Mouse (Mus musculus) left cerebral cortex, adult 9 months (tissue): ENCODE data around the gene Wdr70.
A peak's percentile ranks its signal among the peaks of the same experiment; 100 is the strongest.

Experiments
- DNase-seq, 2 experiments: peaks; one replicate each; pipeline ENCODE4 v3.0.0; 2022; ENCODE audit warnings: low spot score in 2 of 2

Wdr70 gene

DNA sequence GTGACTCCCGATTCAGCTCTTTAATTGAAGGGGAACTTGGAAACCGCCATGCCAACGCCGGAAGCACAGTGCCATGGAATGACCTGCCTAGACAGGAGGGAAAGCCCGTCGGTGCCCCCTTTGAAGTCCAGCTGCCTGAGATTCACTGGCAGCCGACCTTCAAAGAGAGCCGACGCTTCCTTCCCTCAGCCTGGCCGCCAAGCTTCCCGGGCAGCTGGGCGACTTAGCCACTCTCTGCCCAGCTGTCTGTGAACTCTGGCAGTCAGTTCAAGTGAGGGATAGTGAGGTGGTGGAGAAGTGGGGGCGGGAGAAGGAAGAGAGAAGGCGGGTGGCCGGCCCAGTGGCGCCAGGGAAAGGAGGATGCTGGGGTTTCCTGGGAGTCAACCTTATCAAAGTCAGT is 164.9 kb downstream of the Wdr70 start:
- DNase-seq: no peak

DNA sequence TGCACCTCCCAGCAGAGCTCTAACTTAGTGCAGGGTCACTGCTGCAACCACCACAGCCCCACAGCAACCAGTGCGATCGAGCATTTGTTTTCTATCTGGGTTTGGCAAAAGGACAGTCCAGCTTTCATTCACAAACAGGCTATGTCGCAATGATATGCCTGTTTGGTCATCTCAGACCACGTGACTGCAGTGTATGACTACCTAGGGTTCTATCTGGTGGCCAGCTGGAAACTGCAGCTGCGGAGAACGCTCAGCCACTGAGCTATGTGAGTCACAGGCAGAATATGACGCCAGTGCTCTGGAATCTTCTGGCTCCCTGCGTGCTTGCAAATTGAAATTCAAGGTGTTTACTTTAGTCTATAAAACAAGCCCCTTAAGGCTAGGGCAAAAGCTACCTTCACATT is 167.4 kb downstream of the Wdr70 start:
- peak in 1 of 2 experiments; percentile 60 for DNase-seq

DNA sequence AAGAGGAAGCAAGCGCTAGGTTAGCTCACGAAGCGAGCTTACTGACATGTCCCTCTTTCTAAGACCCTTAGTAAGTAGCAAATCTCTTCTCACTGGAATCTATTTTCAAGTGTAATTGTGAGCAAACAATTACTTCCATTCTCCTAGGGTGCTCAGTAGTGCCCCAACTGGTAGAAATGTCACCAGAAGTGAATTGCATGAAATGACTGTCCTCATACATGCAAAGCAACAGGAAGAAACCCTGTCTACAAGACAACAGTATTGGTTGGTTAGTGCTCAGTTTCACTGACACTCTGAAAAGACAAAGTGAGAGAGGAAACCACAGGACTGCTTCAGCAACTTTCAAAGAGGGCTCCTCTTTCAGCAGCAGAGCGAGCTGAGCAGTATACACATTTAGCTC is 173.6 kb downstream of the Wdr70 start:
- no peak for DNase-seq

DNA sequence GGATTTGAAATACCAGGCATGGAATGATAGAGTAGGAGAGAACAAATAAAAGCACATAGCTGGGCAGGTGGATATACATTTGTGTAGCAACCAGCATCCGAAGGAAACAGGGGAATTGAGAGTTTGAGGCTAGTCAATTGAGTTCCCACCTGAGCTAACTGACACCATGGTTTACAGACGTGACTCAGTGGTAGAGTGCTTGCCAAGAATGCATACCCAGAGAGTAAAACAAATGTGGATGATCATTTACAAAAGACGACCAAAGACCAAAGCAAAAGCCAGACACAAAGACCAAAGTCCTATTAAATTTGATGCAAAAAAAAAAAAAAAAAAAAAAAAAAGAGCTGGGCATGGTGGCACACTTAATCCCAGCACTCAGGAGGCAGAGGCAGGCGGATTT is 175.7 kb downstream of the Wdr70 start:
- DNase-seq: no peak

DNA sequence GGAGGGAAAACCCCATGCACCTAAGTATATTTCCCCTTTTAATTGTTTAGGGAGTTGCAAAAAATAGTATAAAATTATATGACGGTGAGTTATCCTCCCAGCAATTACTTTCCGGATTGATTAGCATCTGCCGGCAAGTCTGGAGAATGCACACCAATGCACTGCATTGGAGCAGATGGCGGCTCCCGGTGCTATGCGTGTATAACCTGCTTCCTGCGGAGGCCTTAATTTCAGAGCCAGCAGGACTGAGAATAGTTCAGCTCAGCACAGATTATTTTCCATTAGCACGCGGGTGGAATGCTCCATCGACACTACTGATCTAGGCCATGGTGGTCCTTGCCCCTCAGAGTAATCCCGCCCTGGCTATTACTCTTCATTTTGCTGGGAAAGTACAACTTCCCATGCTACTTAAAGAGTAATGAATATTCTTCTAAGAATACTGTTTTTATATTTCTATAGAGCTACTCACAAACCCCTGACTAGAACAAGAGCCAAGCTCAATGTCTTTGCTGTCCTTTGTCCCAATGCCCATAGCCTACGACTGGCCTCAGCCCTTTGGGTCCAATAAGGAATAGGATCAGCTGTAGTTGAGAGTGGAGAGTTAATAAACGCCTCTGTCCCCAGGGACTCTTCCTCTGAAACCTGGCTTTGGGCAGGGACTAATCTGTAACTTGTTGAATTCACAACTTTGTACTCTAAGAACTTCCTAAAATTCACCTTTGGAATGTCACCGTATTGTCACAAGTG is 176.5 kb downstream of the Wdr70 start:
- no peak for DNase-seq

DNA sequence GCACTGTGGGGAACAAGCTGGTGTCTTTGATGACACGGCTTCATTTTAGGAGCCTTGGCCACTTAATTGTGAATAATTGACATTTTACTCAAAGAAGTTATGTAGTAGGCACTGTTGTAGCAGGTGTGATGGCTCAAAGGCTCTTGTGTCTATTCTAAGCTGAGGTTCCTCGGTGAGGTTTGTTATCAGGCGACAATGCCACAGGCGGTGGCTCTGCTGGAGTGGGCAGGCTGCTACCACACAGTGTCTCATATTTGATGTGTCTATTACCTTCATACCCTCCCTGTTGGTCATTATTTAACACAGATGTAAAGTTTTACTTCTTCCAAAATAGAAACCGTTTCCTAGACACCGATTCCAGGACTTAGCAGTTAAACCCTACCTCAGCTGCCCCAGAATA is 177.9 kb downstream of the Wdr70 start:
- DNase-seq: no peak

DNA sequence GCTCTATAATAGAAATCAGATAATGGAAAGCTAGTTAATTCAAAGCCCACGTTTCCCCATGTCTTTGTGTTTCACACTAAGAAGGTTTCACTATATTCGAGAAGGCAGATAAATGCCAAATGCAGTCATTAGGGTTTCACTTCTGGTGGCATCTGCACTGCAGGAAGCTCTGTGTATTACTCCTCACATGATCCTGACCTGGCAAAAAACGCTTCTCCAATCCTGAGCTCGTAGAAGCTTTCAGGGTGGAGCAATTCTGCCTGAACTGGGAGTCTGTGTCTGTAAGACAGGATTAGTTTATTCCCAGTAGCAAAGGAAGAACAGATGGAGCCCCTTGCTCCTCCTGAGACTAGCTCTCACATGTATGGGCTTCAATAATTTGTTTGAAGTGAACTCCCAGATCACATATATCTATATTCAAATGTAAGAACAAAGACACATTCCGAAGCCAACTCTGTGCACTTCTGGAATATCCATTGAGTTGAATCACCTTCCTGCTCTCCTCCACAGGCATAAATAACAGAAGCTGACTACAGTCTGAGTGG is 192.4 kb downstream of the Wdr70 start:
- no peak for DNase-seq

DNA sequence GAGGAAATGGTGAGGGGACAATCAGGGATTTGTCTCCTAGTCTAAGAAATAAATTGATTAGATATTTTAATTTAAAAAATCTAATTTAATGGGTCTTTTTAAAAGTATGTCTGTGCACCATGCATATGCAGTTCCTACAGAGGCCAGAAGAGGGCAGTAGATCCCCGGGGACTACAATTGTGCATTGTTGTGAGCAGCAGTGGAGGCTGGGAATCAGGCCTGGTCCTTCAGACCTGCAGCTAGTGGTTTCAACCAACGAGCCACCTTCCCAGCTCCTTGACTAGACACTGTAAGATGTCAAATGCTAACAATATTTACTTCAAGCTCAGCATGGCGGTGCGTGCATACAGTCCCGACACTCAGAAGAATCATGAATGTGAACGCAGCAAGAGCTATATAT is 199.7 kb downstream of the Wdr70 start:
- no peak for DNase-seq

DNA sequence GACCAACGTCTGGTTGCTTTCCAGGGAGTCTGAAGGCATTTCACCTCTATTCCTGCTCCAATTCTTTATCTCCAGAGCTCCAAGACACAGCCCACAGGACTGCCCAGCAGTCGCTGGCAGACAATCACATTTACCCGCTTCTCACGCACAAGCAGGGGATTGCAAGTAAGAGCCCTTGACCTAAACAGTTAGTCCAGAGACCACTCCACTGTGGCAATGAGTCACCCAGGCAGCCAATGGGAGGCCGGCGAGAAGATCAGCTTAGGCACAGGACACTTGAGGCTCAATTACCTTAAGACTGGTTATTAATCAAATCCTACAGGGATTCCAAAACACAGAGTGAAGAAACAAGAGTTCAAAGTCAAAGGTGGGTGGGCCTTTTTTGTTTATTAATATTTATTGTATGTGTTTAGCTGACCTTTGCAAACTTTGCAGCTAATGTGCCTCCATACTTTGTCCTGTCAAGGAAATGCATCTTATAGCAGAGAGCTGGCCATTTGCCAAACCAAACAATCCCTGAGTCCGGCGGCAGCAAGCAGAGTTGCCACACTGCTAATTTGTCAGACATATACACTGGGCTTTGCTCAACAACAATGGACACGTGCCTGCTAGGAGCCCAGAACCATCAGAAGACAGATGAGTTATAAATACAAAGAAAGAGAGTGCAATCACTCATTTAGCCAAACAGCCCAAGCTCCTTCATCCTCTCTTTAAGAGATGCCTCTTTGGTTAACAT is 207.3 kb downstream of the Wdr70 start:
- no peak for DNase-seq

DNA sequence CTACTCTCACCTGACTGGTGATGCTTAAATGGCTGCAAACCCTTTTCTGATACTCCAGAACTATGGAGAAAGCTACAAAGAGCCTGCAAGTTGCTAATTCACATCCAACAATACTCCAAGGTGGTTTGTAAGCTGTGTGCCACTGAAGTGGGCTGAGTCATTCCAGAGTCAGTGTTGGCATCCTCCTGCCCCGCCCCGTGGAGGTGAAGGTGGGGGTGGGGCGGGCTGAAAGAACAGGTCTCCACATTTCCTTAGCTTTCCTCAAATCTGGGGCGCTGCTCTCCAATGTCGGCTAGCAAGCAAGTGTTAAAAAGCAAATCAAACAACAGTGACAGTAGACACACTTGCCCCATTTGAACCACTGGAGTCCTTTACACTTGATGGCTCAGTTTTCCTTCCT is 208.7 kb downstream of the Wdr70 start:
- DNase-seq: no peak

DNA sequence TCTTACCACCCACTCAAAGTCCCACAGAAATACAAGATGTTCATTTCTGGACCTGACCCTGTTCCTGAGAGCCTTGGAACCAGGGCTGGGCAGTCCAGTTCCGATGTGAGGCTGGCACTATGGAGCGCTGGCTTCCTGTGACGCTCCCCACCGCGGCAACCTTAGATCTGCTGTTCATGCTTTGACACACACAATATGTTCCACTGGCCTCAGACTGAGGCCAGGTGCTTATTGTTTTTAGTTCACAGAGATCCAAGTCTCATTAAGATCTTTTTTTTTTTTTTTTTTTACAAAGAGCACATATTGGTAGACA is 209.7 kb downstream of the Wdr70 start:
- DNase-seq: no peak

DNA sequence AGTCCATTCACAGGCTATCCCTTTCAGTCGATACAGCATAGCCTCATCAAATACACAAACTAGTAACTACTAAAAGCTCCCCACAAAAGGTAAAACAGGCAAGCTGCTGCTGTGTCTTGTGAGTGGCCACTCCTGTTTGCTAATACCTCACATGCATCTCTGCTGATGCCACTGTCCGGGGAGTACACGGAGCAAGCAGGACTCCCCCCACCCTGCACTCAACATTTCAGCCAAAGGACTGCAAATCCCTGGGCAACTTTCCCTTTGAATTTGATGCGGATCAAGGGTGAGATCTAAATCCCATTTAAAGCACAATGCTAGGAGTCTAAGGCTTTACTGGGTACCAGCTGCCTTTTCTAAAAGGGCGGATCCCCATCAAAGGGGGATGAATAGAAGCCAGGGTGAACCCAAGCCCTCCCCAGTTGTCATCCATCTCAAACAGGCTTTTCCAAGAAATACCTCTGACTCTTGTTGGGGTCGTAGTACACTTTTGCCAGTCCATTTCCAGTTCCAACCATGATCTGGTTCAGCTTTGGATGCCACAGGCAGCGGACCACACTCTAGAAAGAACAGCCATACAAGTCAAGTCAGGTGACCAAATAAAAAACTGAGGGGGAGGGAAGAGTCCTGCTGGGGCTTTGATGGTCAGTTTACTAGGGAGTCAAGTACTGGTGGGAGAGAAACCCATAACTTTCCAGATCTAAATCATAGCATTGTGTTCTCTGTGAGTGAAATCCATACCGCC is 210.2 kb downstream of the Wdr70 start:
- no peak for DNase-seq

DNA sequence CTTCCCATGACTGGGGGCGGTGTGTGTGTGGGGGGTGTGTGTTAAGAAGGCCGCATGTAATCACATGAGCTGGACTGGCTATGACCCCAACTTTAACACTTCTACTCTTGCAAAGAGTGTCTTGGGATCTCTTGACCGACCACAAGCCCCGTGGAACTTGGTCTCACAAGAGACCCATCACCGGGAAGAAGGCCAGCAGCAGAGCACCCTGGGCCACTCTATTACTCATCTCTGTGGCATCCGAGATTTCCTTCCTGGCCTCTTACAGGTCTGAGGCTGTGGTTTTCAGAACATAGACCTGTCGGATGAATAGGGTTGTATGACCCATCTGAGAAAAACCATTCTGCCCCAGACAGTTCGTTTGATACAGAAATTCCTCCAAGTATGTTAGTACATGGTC is 212.4 kb downstream of the Wdr70 start:
- no peak for DNase-seq

DNA sequence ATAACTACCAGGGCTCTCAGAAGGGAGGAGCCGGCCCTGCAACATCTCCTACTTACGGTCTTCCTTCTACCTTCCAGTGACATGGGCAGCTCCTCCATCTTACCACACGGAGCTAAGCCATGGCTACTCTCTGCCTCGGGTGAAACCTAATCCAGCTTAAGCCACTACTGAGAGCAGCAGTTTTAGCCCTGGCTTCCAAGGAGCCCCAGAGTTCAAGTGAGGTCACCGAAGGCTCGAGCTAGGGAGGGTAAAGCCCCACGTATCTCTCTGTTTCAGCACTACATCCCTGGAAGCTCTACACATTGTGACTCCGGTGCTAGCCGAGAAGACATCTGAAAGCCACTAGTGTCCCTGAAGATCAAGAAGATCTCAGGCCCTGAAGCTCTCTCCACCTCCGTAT is 213.9 kb downstream of the Wdr70 start:
- no peak for DNase-seq

DNA sequence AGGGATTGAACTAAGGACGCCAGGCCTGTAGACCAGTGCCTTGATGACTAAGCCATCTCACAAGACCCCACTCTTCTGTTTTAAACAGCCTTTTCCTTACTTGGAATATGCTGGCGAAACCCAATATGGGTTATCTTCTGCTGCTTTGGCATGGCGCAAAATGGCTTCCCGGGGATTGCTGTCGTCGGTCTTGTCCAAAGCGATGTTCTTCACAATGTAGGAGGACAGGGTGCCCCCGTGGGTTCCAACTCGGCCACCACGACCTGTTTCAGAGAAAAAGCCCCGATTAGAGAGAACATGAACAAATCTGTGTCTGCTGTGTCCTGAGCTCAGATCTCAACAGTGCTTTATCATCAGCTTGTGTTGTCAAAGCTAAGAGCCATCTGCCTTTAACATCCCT is 214.8 kb downstream of the Wdr70 start:
- no peak for DNase-seq

DNA sequence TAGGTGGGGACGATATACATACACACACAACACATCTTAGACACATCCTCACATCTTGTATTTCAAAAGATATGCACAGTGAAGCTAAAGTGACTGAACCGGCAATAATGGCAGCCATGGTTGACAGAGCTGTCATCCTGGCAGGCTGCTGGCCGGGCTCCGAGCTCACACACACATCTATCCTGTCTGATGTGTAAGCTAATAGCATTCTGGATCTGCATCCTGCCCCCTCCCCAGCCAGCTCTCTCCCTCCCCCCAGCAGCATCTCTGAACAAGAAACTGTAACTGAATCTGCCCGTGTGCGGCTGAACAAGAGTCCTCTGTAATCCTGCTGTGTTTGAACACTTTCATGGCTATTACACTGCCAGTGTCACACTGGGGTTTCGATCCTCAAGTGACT is 219.1 kb downstream of the Wdr70 start:
- DNase-seq: no peak

DNA sequence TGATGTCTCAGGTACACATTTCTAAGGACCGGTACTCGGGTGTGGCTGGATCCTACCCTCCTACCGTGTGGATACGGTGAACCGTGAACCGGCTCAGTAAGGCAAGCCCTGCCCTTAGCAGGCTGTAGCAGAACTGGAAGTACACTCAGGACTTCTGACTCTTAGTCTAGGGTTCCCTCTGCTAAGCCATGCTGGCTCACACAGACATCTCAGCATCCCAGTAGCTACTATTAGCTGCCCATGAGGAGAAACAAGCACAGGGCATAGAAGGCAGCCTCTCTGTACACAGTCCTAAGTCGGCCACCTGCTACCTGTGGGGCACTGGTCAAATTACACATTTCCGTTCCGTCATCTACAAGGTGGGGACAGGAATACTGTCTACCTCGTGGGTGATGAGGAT is 220.1 kb downstream of the Wdr70 start:
- no peak for DNase-seq

DNA sequence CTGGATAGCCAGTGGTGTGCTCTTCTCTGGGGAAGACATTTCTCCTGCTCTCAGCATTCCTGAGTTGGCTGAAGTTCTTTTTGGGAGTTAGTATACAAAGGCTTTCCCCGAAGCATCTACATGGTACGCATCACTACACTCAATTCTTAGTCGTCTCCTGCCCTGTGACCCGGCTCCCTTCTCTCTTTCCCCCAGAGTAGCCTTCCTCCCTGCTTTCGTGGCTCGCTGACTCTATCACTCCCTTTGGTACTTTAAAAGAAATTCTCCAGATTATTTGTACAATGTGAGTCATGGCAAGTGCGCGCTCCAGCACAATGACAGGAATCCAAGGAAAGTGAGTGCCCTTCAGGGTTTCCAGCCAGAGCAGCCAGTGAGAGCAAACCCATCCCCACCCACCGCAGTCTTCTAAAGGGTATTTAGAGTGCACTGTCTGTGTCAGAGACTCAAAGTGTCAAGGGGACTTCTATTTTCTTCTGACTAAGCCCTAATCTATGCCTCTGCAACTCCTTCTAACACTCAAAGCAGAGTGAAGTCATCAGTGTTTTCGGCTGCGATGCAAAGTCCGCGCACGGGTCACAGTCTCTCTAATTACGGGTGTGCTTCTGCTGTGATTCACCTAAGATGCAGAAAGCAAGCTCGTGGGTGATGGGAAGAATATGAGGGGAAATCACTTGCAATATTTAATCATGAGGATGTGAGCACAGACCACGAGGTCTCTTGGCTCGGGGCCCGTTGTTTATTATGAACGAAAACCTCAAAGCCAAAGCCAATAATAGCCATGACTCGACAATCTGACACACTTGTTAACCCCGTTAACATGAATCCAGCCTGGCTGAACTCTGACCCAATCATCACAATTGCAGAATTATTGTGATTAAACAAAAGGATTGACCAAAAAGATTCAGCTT is 221.2 kb downstream of the Wdr70 start:
- peak in 1 of 2 experiments; percentile 16 for DNase-seq

DNA sequence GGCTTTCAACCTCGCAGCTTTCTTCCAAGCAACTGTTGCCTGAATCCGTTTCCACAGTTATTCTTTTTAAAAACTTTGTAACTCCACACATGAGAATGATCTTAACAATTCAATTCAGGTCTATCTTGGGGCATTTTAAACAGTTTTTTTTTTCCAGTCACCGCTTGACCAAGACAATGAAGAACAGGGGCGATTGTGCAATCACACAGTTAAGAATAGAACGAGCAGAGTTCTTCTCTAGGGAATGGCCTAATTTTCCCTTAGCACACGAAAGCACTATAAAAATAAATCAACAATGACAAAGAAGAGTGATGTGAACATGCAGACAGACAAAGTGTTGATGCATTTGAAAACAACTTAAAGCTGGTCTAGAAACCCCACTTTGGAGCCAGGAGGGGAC is 223.1 kb downstream of the Wdr70 start:
- DNase-seq: no peak

DNA sequence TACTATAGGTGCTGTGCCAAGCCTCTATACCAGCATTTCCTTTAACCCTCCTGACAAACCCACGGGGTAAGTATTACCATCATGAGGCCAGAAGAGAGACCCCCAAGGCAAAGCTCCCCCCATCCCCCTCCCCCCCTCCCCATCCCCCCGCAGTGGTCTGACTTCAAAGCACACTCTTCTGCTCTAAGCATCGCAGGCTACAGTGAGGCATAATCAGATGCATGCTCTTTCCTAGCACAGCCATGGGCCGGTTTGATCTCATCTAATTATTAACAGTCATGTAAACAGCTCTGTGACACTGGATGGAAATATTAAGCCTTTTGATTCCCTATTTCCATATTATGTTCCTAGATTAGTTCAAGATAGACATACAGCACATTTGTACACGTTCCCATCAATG is 226.5 kb downstream of the Wdr70 start:
- DNase-seq: no peak

DNA sequence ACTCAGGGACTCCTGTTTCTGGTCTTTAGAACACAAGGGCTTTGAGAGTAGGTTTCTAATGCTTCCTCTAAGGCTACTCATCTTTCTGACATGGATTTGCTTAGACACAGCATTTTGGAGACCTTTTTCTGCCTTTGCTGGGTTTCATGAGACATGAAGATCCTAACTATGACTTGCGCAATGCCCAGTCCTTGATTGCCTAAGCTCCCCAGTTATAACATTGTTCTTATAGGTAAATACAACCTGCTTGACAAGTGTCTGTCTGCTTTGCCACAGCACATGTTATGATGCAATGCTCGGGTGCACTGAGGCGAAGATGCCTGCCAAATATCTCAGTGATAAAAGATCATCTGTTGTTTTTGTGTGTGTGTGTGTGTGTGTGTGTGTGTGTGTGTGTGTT is 233.7 kb downstream of the Wdr70 start:
- DNase-seq: no peak

DNA sequence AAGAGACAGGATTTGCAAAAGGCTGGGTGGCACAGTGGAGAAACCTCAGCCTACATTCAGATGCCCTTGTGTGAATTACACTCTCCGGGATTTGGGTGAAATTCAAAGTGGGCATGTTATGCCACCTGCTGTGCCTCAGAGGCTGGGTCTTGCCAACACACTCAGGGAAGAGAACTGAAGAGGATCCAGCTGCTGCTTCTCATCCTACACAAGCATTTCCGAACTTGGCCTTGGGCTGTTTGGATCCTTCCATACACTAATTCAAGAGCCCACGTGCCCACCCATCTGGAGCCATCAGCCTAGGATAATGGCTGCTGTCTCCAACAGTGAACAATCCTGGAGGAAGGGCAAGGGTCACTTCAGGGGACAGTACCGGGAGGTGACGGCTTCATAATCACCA is 235.7 kb downstream of the Wdr70 start:
- DNase-seq: no peak
